Mouse (Mus musculus) ES-Bruce4 (cell line): ENCODE data around the gene Dnajb14.

Source experiments
- CTCF ChIP-seq: IDR thresholded peaks from one replicate; pipeline ENCODE4 v1.8.1; 2011; ENCODE audit warnings: low read depth, low read length
- EP300 ChIP-seq: IDR thresholded peaks from 2 replicates; pipeline ENCODE4 v1.6.1; 2011; ENCODE audit warnings: low read depth, low read length; ENCODE audit not compliant: insufficient read depth
- POLR2A ChIP-seq: IDR thresholded peaks from one replicate; pipeline ENCODE4 v1.8.1; 2011; ENCODE audit warnings: low read length; ENCODE audit not compliant: insufficient read depth

GRCm38 (mm10) chr3:137855328-137855727 lies 12.1 kb upstream of the Dnajb14 start:
- no peak for TF ChIP-seq POLR2A
- no peak for TF ChIP-seq CTCF
- no peak for TF ChIP-seq EP300
